Mouse (Mus musculus) testis, adult 2 months (tissue): ENCODE measurements around the gene Ppp1r8.

Experiments used
- CTCF ChIP-seq: fragments of 200-500 bp; IDR thresholded peaks from 2 replicates; pipeline ENCODE4 v1.5.1; 2012; ENCODE audit warnings: low read depth, mild to moderate bottlenecking, inconsistent platforms, low read length, moderate library complexity; ENCODE audit not compliant: control insufficient read depth, insufficient read depth, insufficient replicate concordance
- POLR2A ChIP-seq: fragments of 200-500 bp; IDR thresholded peaks from 2 replicates; pipeline ENCODE4 v1.6.1; 2012; ENCODE audit warnings: low read depth, mild to moderate bottlenecking, inconsistent platforms, low read length, moderate library complexity; ENCODE audit not compliant: control insufficient read depth

DNA sequence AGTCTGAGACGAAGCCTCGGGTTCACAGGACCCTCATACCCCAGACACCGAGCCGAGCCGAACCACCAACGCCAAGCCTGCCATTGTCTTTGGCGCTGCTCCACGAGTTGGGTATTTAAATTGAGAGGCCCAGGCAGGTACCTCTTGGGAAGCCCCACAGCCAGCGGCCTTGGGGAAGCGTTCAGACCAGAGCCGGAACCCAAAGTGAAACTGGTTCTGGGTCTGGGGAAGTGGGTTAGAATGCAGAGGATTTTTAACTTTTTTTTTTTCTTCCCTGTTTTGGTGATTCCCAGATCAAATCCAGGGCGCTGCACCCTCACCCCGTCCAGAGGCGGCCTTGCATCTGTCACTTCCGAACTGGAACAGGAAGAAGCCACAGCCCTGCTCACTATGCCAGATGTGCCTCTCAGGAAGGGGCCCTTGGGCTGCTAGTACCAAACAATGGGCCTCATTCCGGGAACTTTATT, 40.8 kb downstream of the Ppp1r8 start:
- TF ChIP-seq CTCF (no peak), POLR2A (no peak)
